Mouse (Mus musculus) limb, embryonic 12.5 days (tissue): ENCODE data around the gene Rpusd1. TPM values are rescaled to one million over a fixed set of nuclear protein-coding genes. Genes with fewer than 3 reads are reported as not detected.
"Not testable (repeated sequence)": the region's sequence is repeated elsewhere in the genome, so short reads cannot be mapped to it uniquely, and the experiment has no call there.

Experiments used
- ATAC-seq: fragments of 200-750 bp; cut with Nextera tagmentation; 2 replicates; pipeline ENCODE4 v1.8.0; 2017; ENCODE audit warnings: low read depth, moderate TSS enrichment; ENCODE audit not compliant: insufficient number of reproducible peaks, insufficient read depth, low FRiP score, low TSS enrichment
- H3K27ac ChIP-seq: fragments of 300-500 bp; sonication (generic); 2 replicates; pipeline ENCODE4 v1.5.1; 2016; ENCODE audit warnings: mild to moderate bottlenecking, moderate library complexity
- H3K27me3 ChIP-seq: fragments of 300-500 bp; sonication (generic); 2 replicates; pipeline ENCODE4 v1.6.1; 2016; ENCODE audit warnings: mild to moderate bottlenecking, moderate library complexity
- H3K36me3 ChIP-seq: fragments of 300-500 bp; sonication (generic); 2 replicates; pipeline ENCODE4 v1.6.1; 2016; ENCODE audit warnings: mild to moderate bottlenecking, moderate library complexity
- H3K4me1 ChIP-seq: fragments of 300-500 bp; sonication (generic); replicated peaks from 2 replicates; pipeline ENCODE4 v1.6.1; 2016
- H3K4me2 ChIP-seq: fragments of 300-500 bp; sonication (generic); 2 replicates; pipeline ENCODE4 v1.6.1; 2016; ENCODE audit warnings: mild to moderate bottlenecking, moderate library complexity
- H3K4me3 ChIP-seq: fragments of 300-500 bp; sonication (generic); replicated peaks from 2 replicates; pipeline ENCODE4 v1.5.1; 2016; ENCODE audit warnings: mild to moderate bottlenecking
- H3K9ac ChIP-seq: fragments of 300-500 bp; sonication (generic); replicated peaks from 2 replicates; pipeline ENCODE4 v1.6.1; 2016; ENCODE audit warnings: mild to moderate bottlenecking, moderate library complexity
- H3K9me3 ChIP-seq: fragments of 300-500 bp; sonication (generic); 2 replicates; pipeline ENCODE4 v1.6.1; 2016; ENCODE audit warnings: mild to moderate bottlenecking, moderate library complexity
- WGBS: fragments of 180-500 bp; shearing (Covaris S2); methylation state at CpG from one replicate; pipeline ENCODE4 v1.1.7; 2016; 5-methylcytosine and 5-hydroxymethylcytosine counted together
- polyA plus RNA-seq: library from polyadenylated mRNA; unstranded; fragments of >200 nt; fragmentation: Nextera tagmentation; extraction: Ambion mirVana; gene quantifications from 2 replicates; pipeline ENCODE4 v1.2.1, GENCODE M21; 2016

The Rpusd1 gene
- polyA plus RNA-seq, 1 experiment from 2014 or later, result 21.6 TPM

DNA sequence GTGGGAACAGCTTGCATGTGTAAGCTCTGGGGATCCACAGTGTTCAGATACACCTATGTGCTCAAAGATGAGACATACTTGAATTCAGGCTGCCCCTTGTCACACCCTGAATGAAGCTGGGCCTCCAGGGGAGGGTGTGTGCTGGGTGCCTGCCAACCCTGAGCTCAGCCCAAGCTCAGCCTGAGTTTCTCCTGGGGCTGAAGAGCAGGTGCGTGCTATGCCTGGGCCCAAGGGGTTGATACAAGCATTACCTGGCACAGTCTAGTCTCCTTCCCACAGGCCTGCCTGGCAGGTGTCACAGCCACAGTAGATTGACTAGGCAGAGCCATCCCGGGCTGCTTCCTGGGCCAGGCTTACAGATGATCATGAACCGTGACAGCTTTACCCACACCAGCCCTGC, 8.3 kb downstream of the Rpusd1 start, which contains the start of gene Mslnl:
Mslnl (plus strand) TSS at position 298 of the 400 bp plus-strand sequence.
- H3K36me3 ChIP-seq, result peaks cover 8% of the 10 kb centered on the region
- ATAC-seq, result no peak
- WGBS, result 78% methylated on average over 3 of the region's 3 CpGs
- H3K4me2 ChIP-seq, result no peak within 1 kb of the TSS
- no peak within 1 kb of the TSS for H3K27ac ChIP-seq
- no peak within 1 kb of the TSS for H3K4me3 ChIP-seq
- H3K4me1 ChIP-seq, result no peaks in the 10 kb centered on the region
- H3K27me3 ChIP-seq, result 0 out of 2 replicates have a peak, but pooled peaks cover 5% of the 10 kb centered on the region
- H3K9me3 ChIP-seq, result no peaks in the 10 kb centered on the region
- no peak within 1 kb of the TSS; the same call in 1 of the 2 replicates for H3K9ac ChIP-seq

DNA sequence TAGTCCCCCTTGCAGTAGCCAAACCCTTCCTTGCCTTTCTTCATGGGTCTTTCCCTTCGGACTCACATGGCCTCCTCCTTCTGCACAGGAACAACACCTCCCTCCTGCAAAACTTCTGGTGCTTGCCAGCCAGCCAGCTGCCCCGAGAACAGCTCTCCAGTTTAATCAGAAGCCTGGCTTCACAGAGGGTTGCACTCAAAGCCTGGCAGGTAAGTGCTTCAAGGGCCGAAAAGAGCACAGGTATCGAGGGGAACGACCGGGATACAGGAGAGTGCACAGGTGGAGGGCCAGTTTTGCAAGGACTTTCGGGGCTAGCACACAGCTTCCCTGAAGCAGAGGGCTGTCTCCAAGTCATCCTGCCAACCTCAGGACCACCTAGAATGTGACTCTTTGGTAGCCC, 11.4 kb downstream of the Rpusd1 start:
- ATAC-seq, result no peak
- 80% methylated on average over 7 of the region's 7 CpGs for WGBS
- Histone ChIP-seq H3K9ac (no peak overlapping the region), H3K4me3 (no peak overlapping the region), H3K27me3 (0 out of 2 replicates have a peak, but pooled peaks cover 9% of the 10 kb centered on the region), H3K27ac (no peak overlapping the region), H3K36me3 (no peaks in the 10 kb centered on the region), H3K9me3 (no peaks in the 10 kb centered on the region), H3K4me1 (no peaks in the 10 kb centered on the region), H3K4me2 (no peak overlapping the region)

DNA sequence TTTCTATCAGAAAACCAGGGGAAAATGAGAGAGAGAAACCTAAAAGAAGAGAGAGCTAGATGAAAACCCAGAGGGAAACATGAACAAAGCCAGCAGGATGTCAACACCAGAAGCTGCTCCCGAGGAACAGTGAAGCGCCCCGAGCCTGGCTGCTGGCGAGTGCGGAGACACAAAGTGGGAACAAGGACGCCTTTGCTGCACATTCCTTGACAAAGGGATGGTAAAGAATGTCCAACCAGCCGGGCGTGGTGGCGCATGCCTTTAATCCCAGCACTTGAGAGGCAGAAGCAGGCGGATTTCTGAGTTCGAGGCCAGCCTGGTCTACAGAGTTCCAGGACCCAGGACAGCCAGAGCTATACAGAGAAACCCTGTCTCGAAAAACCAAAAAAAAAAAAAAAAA, 14.0 kb downstream of the Rpusd1 start:
- H3K4me3 ChIP-seq, H3K9ac ChIP-seq, H3K27ac ChIP-seq, H3K9me3 ChIP-seq, H3K36me3 ChIP-seq, H3K4me1 ChIP-seq, H3K27me3 ChIP-seq, ATAC-seq, H3K4me2 ChIP-seq: not testable (repeated sequence)
- 75% methylated on average over 12 of the region's 12 CpGs for WGBS

- H3K27ac ChIP-seq, result no peak overlapping the region
- H3K27me3 ChIP-seq, result 0 out of 2 replicates have a peak, but pooled peaks cover 9% of the 10 kb centered on the region
- H3K4me1 ChIP-seq, result no peaks in the 10 kb centered on the region
- WGBS, result 91% methylated on average over 9 of the region's 9 CpGs
- ATAC-seq, result no peak
- no peak overlapping the region for H3K4me3 ChIP-seq
- no peaks in the 10 kb centered on the region for H3K36me3 ChIP-seq
- H3K9me3 ChIP-seq, result no peaks in the 10 kb centered on the region
- no peak overlapping the region for H3K9ac ChIP-seq
- no peak overlapping the region for H3K4me2 ChIP-seq
Observed at GRCm38 (mm10) chr17:25743831-25744230, 16.4 kb downstream of the Rpusd1 start.

DNA sequence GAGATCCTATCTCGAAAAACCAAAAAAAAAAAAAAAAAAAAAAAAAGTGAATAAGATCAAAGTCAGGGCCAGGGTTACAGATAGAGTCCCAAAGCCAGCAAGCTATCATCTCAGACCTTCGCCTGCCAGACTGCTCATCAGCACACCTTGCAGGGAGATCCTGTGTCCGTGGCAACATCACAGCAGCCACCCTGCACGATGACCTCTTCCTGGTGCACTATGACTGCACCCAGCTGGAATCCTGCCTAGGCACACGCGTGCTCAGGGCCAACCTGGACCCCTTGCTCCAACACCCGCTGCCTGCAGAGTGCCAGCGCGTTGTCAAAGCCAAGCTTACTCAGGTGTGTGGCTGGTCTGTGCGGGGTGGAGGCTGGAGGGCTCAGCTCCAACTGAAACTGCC, 16.8 kb downstream of the Rpusd1 start:
- Histone ChIP-seq H3K36me3 (no peaks in the 10 kb centered on the region), H3K9ac (no peak overlapping the region), H3K4me1 (no peaks in the 10 kb centered on the region), H3K27ac (no peak overlapping the region), H3K27me3 (0 out of 2 replicates have a peak, but pooled peaks cover 9% of the 10 kb centered on the region), H3K4me3 (no peak overlapping the region), H3K4me2 (no peak overlapping the region), H3K9me3 (no peaks in the 10 kb centered on the region)
- ATAC-seq, result no peak
- 78% methylated on average over 10 of the region's 10 CpGs for WGBS

DNA sequence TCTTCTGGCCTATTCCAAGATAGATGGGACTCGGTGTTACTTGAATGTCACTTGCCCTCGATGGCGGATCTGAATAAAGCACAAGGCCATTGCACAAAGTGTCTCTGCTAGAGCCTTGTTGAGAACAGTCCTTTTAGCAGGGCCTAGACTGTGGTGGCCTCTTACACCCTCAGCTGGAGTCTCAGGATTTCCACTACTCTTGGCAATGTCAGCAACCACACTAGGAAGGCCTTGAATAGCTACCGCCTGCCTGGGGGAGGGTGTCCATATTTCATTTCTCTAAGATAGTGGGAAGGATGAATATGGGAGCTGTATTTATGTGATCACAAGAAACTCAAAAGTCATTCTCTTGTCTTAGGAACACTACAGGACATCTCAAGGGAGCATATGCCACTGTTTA, 20.8 kb downstream of the Rpusd1 start:
- H3K9me3 ChIP-seq, result no peaks in the 10 kb centered on the region
- no peak overlapping the region for H3K27ac ChIP-seq
- no peak overlapping the region for H3K4me2 ChIP-seq
- no peaks in the 10 kb centered on the region for H3K27me3 ChIP-seq
- H3K4me1 ChIP-seq, result peaks cover 6% of the 10 kb centered on the region; the same call in 1 of the 2 replicates
- no peak for ATAC-seq
- H3K4me3 ChIP-seq, result no peak overlapping the region
- 91% methylated on average over 4 of the region's 4 CpGs for WGBS
- H3K36me3 ChIP-seq, result no peaks in the 10 kb centered on the region
- no peak overlapping the region for H3K9ac ChIP-seq

DNA sequence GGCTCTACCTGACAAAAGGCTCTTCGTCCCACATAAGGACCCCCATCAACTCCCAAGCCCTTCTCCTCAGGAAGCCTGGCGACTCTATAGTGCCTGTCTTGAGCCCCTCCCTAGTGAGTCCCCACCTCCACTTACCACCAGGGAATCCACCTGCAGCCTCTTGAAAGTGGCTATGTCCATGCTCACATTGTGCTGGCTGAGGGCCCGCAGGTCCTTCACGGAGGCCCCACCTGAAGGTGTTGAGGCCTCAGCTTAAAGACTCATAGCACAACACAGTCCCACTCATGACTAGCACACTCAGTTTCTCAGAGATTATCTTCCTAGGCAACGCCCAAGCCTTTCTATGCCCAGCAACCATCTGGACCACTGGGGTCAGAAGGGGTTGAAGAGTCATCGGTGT, 21.8 kb downstream of the Rpusd1 start:
- ATAC-seq, result no peak
- H3K4me2 ChIP-seq, result no peak overlapping the region
- H3K4me1 ChIP-seq, result peaks cover 6% of the 10 kb centered on the region; the same call in 1 of the 2 replicates
- no peak overlapping the region for H3K4me3 ChIP-seq
- H3K36me3 ChIP-seq, result no peaks in the 10 kb centered on the region
- no peaks in the 10 kb centered on the region for H3K27me3 ChIP-seq
- 78% methylated on average over 6 of the region's 6 CpGs for WGBS
- no peak overlapping the region for H3K27ac ChIP-seq
- no peaks in the 10 kb centered on the region for H3K9me3 ChIP-seq
- no peak overlapping the region for H3K9ac ChIP-seq

- Histone ChIP-seq H3K9me3 (no peaks in the 10 kb centered on the region), H3K27me3 (no peaks in the 10 kb centered on the region), H3K4me1 (peaks cover 16% of the 10 kb centered on the region), H3K9ac (peak overlapping the region; percentile 35; the same call in 1 of the 2 replicates), H3K27ac (no peak overlapping the region), H3K4me2 (no peak overlapping the region), H3K4me3 (no peak overlapping the region), H3K36me3 (no peaks in the 10 kb centered on the region)
- WGBS, result 59% methylated on average over 5 of the region's 5 CpGs
- ATAC-seq, result no peak
Observed at GRCm38 (mm10) chr17:25751446-25751845, 24.0 kb downstream of the Rpusd1 start.

DNA sequence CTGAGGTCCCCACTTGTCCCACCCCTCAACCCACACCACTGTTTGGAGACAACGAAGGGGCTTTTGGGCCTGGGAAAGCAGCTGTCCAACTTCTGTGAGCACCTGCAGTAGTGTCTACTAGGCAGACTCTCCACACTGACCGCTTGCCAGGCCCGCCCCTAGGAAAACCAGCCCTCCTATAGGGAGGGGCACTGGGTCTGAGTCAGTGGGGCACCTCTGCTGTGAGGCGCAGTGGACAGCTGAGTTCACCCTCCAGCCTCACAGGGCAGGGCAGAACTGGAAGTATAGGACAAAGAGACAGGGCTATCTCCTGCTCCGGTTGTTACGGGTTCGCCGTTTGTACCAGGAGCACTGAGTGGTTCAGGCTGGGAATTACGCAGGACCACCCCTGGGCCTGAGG, 26.8 kb downstream of the Rpusd1 start, which contains the start of gene Msln:
Msln (minus strand) TSS at position 138 of the 400 bp plus-strand sequence.
- WGBS, result 84% methylated on average over 9 of the region's 9 CpGs
- H3K4me1 ChIP-seq, result peaks cover 16% of the 10 kb centered on the region
- 0 out of 2 replicates have a peak, but pooled peaks have one; percentile 9 for ATAC-seq

DNA sequence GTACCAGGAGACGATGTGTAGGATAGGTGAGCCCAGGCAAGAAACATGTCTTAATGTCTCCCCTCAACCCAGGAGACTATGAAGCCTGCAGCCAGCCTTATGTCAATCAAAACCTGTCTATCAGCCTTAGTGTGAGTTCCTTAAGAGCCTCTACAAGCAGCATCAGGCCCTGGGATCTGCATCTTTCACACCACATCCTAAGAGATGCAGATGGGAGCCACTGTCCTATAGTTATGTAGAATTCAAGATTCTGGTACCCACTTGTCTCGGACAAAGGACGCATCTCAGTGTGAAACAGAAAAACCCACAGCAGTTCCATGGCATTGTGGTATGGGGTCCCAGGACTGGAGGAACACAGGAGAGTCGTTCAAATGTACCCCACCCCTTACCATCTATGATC, 27.6 kb downstream of the Rpusd1 start:
- no peak overlapping the region for H3K27ac ChIP-seq
- no peak overlapping the region for H3K4me3 ChIP-seq
- no peak overlapping the region for H3K4me2 ChIP-seq
- no peaks in the 10 kb centered on the region for H3K36me3 ChIP-seq
- 86% methylated on average over 4 of the region's 4 CpGs for WGBS
- H3K9me3 ChIP-seq, result no peaks in the 10 kb centered on the region
- H3K4me1 ChIP-seq, result peaks cover 16% of the 10 kb centered on the region
- no peak for ATAC-seq
- no peak overlapping the region for H3K9ac ChIP-seq
- H3K27me3 ChIP-seq, result no peaks in the 10 kb centered on the region; the same call in 1 of the 2 replicates

More for the DNA sequence above, 26.8 kb downstream of the Rpusd1 start, which contains the start of gene Msln:
- Histone ChIP-seq H3K4me2 (no peak within 1 kb of the TSS), H3K9me3 (no peaks in the 10 kb centered on the region), H3K27ac (no peak within 1 kb of the TSS), H3K36me3 (no peaks in the 10 kb centered on the region), H3K27me3 (no peaks in the 10 kb centered on the region; the same call in 1 of the 2 replicates), H3K9ac (no peak within 1 kb of the TSS), H3K4me3 (no peak within 1 kb of the TSS)

- ATAC-seq, result no peak
- Histone ChIP-seq H3K9ac (no peak overlapping the region), H3K27me3 (no peaks in the 10 kb centered on the region; the same call in 1 of the 2 replicates), H3K4me1 (peaks cover 16% of the 10 kb centered on the region), H3K4me3 (no peak overlapping the region), H3K9me3 (no peaks in the 10 kb centered on the region), H3K27ac (no peak overlapping the region), H3K4me2 (no peak overlapping the region), H3K36me3 (no peaks in the 10 kb centered on the region)
- 42% methylated on average over 4 of the region's 4 CpGs for whole genome bisulfite sequencing
Observed at GRCm38 (mm10) chr17:25755627-25756377, 28.3 kb downstream of the Rpusd1 start.
